Mouse (Mus musculus) liver, postnatal 0 days (tissue): Measurements from ENCODE around the gene Chsy1.

Experiments used
- CTCF ChIP-seq: sonication (generic); IDR thresholded peaks from 2 replicates; pipeline ENCODE4 v1.5.1; 2016; ENCODE audit warnings: antibody characterized with exemption, low read depth
- EP300 ChIP-seq: IDR thresholded peaks from 2 replicates; pipeline ENCODE4 v1.6.1; 2016; ENCODE audit warnings: antibody characterized with exemption, low read depth, mild to moderate bottlenecking

DNA sequence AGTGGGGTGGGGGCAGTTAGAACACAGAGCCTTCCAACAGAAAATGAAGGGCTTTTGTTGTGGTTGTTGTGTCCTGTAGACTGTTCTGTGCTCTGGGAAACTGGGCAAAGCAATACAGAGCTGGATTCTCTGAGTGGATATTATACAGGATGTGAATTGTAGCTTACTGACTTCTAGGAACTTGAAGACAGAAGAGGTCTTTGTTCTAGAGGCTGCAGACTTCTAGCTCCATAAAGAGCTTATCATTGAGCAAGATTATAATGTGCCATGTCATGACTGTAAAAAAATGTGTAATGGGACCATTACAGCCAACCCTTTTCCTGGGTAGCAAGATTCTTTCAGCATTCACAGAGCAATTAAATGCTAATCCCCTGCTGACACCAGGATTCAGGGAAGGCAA, 26.9 kb downstream of the Chsy1 start:
- TF ChIP-seq CTCF = no peak
- TF ChIP-seq EP300 = no peak
